ENCODE assay signal across 14 mouse cellular contexts in the genomic region with DNA sequence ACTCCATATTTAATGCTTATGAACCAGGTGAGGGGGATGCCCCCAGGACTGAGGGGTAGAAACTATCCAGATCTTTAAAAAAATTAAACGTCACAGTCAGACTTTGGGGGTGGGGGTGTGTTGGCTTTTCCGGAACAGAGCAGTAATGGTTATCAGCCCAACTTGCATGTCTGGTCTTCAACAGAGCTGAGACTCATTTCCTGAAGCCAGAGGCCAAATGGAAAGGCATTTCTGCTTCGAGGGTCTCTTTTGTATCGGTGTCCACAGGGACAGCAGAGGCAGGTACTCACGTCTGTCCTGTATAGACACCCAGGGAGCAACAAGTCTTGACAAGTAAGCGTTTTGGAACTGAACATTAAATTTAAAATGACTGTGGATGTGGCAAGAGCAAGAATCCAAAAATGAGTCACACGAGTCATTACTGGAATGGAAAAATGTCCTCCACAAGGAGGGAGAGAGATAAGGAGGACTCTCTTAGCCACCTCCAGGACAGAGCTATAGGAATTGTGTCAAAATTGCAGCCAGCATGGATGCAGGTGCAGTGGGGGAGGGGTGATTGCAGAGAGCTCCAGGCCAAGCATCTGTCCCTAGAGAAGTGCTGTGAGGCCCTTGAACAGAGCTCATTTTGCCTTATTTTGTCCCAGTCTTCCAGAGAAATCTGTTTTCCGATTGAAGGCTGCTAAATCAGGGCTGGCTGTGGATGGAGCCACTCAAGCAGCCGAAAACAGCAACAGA. TPM values are rescaled to one million over a fixed set of nuclear protein-coding genes. Genes with fewer than 3 reads are reported as not detected.
DNase-seq lines count a peak whose midpoint lies in the region; ATAC-seq and TF ChIP-seq lines count a peak whose summit lies in the region.
"Had no signal": no experiment of that assay in that cellular context is flagged by ENCODE, and none has a peak within 500 bp of the region (broad histone marks: within the 10 kb centered on the region; RNA-seq: fewer than 3 reads in every experiment).

No protein-coding gene starts in this region.

- H3K4me2 ChIP-seq in midbrain, embryonic 13.5 days (replicated peaks): no peak overlapping the region
- no peak overlapping the region for H3K4me2 ChIP-seq in midbrain, postnatal 0 days (ENCODE audit: low read depth, low read length, poor library complexity, severe bottlenecking)
- H3K4me2 ChIP-seq in limb, embryonic 14.5 days (replicated peaks; ENCODE audit: low read depth, low read length, severe bottlenecking): no peak overlapping the region

- no peaks in the 10 kb centered on the region for H3K9me3 ChIP-seq in heart, embryonic 10.5 days
- no peaks in the 10 kb centered on the region for H3K9me3 ChIP-seq in midbrain, embryonic 13.5 days
- H3K9me3 ChIP-seq in midbrain, postnatal 0 days (ENCODE audit: low read length): no peaks in the 10 kb centered on the region
- no peaks in the 10 kb centered on the region for H3K9me3 ChIP-seq in embryonic facial prominence, embryonic 10.5 days
- H3K9me3 ChIP-seq in limb, embryonic 14.5 days (ENCODE audit: control insufficient read depth, low read length): no peaks in the 10 kb centered on the region

- no peak overlapping the region for H3K4me3 ChIP-seq in heart, embryonic 10.5 days
- H3K4me3 ChIP-seq in midbrain, embryonic 13.5 days (replicated peaks): no peak overlapping the region
- H3K4me3 ChIP-seq in midbrain, postnatal 0 days (ENCODE audit: low read depth, low read length): no peak overlapping the region
- H3K4me3 ChIP-seq in embryonic facial prominence, embryonic 10.5 days: no peak overlapping the region
- no peak overlapping the region for H3K4me3 ChIP-seq in limb, embryonic 14.5 days (replicated peaks; ENCODE audit: low read length)

- no peaks in the 10 kb centered on the region; the same call in 1 of the 2 replicates for H3K27me3 ChIP-seq in heart, embryonic 10.5 days (ENCODE audit: insufficient read depth, poor library complexity, severe bottlenecking)
- H3K27me3 ChIP-seq in midbrain, embryonic 13.5 days: no peaks in the 10 kb centered on the region
- H3K27me3 ChIP-seq in midbrain, postnatal 0 days (ENCODE audit: insufficient read depth, low read length): no peaks in the 10 kb centered on the region
- no peaks in the 10 kb centered on the region for H3K27me3 ChIP-seq in embryonic facial prominence, embryonic 10.5 days (replicated peaks; ENCODE audit: low read depth, poor library complexity, severe bottlenecking)
- no peaks in the 10 kb centered on the region for H3K27me3 ChIP-seq in limb, embryonic 14.5 days (ENCODE audit: control insufficient read depth, insufficient read depth, low read length)

- H3K4me1 ChIP-seq in heart, embryonic 10.5 days: peaks cover 43% of the 10 kb centered on the region
- peaks cover 23% of the 10 kb centered on the region for H3K4me1 ChIP-seq in midbrain, embryonic 13.5 days (replicated peaks)
- H3K4me1 ChIP-seq in midbrain, postnatal 0 days (ENCODE audit: insufficient read depth, low read length): no peaks in the 10 kb centered on the region
- peaks cover 52% of the 10 kb centered on the region for H3K4me1 ChIP-seq in embryonic facial prominence, embryonic 10.5 days
- peaks cover 12% of the 10 kb centered on the region for H3K4me1 ChIP-seq in limb, embryonic 14.5 days (ENCODE audit: control insufficient read depth, insufficient read depth, low read length)

- ATAC-seq in midbrain, embryonic 13.5 days: peak; percentile 49; the same call in 1 of the 2 replicates
- no peak for ATAC-seq in midbrain, postnatal 0 days (ENCODE audit: low FRiP score)
- ATAC-seq in limb, embryonic 14.5 days (ENCODE audit: low FRiP score, low read depth): peak; percentile 70

- H3K36me3 ChIP-seq in heart, embryonic 10.5 days: no peaks in the 10 kb centered on the region
- H3K36me3 ChIP-seq in midbrain, embryonic 13.5 days: no peaks in the 10 kb centered on the region
- no peaks in the 10 kb centered on the region for H3K36me3 ChIP-seq in midbrain, postnatal 0 days (ENCODE audit: insufficient read depth, low read length)
- H3K36me3 ChIP-seq in embryonic facial prominence, embryonic 10.5 days (replicated peaks): no peaks in the 10 kb centered on the region
- H3K36me3 ChIP-seq in limb, embryonic 14.5 days (ENCODE audit: control insufficient read depth, insufficient read depth, low read length): no peaks in the 10 kb centered on the region

- H3K27ac ChIP-seq in heart, embryonic 10.5 days: 0 out of 2 replicates have a peak overlapping the region, but pooled peaks have one; percentile 18
- no peak overlapping the region for H3K27ac ChIP-seq in midbrain, embryonic 13.5 days
- no peak overlapping the region for H3K27ac ChIP-seq in midbrain, postnatal 0 days (ENCODE audit: low read depth, low read length)
- H3K27ac ChIP-seq in embryonic facial prominence, embryonic 10.5 days (replicated peaks): no peak overlapping the region
- no peak overlapping the region for H3K27ac ChIP-seq in limb, embryonic 14.5 days (replicated peaks; ENCODE audit: low read depth, low read length)

- H3K9ac ChIP-seq in midbrain, embryonic 13.5 days (replicated peaks): no peak overlapping the region
- H3K9ac ChIP-seq in midbrain, postnatal 0 days (replicated peaks; ENCODE audit: low read length, poor library complexity, severe bottlenecking): no peak overlapping the region
- no peak overlapping the region for H3K9ac ChIP-seq in limb, embryonic 14.5 days (ENCODE audit: low read depth, low read length, severe bottlenecking)

- no peak for TF ChIP-seq CTCF in midbrain, postnatal 0 days (IDR thresholded peaks at IDR 0.05)

- intact Hi-C loops in heart, postnatal 14 days (cut with DNase I): no loop called here

- WGBS in heart, embryonic 10.5 days: 17% methylated on average over 9 of the region's 9 CpGs
- WGBS in midbrain, embryonic 13.5 days: 54% methylated on average over 9 of the region's 9 CpGs
- WGBS in midbrain, postnatal 0 days: 55% methylated on average over 9 of the region's 9 CpGs
- WGBS in embryonic facial prominence, embryonic 10.5 days: 41% methylated on average over 9 of the region's 9 CpGs
- WGBS in limb, embryonic 14.5 days: 27% methylated on average over 9 of the region's 9 CpGs

- DNase-seq in heart, embryonic 10.5 days (ENCODE audit: low spot score): no peak
- DNase-seq in heart, postnatal 14 days: no peak
- DNase-seq in midbrain, postnatal 0 days (ENCODE audit: low spot score): no peak
- peak; percentile 45 for DNase-seq in embryonic facial prominence, embryonic 10.5 days (ENCODE audit: low spot score)
- DNase-seq in limb, embryonic 14.5 days (ENCODE audit: low spot score): peak; percentile 60
- DNase-seq in spleen, adult 12 weeks (ENCODE audit: low spot score): no peak
- no peak for DNase-seq in ovary, postnatal 36 days (ENCODE audit: low spot score)
- DNase-seq: cerebellum, adult 18-20 months; kidney, postnatal 36 days had no signal

- no peak for TF ChIP-seq POLR2A in limb, embryonic 14.5 days (IDR thresholded peaks at IDR 0.05; ENCODE audit: borderline replicate concordance, extremely low read depth, insufficient read depth, insufficient read length)

RNA-seq across cellular contexts. Expression of a gene that starts 1.2 kb away (rescaled TPM):
- 0.10 TPM in 1 of 2 replicates, not detected in the other for polyA plus RNA-seq in heart, embryonic 10.5 days (2016; fragmentation: Nextera tagmentation; extraction: Ambion mirVana)
- under 1 TPM in 1 of 2 experiments, not detected in 1; 0.39 TPM for total RNA-seq in heart, postnatal 14 days (2021)
- polyA plus RNA-seq in midbrain, embryonic 13.5 days (2015; fragmentation: Nextera tagmentation; extraction: Ambion mirVana): not detected in 2 replicates
- not detected in 2 replicates for total RNA-seq in midbrain, postnatal 0 days (2014; rRNA removed)
- not detected in 2 replicates for polyA plus RNA-seq in midbrain, postnatal 0 days (2015; fragmentation: Nextera tagmentation; extraction: Ambion mirVana)
- polyA plus RNA-seq in embryonic facial prominence, embryonic 10.5 days (2016; fragmentation: Nextera tagmentation; extraction: Ambion mirVana): 0.15 TPM in 1 of 2 replicates, not detected in the other
- polyA plus RNA-seq in limb, embryonic 14.5 days (2012; rRNA removed): 1.1 and 1.6 TPM in 2 replicates
- 0.43 TPM in 1 of 2 replicates, not detected in the other for polyA plus RNA-seq in limb, embryonic 14.5 days (2014; fragmentation: Nextera tagmentation; extraction: Ambion mirVana)
- total RNA-seq: hematopoietic stem cell, adult 5-6 weeks; liver, adult 2 months had no signal
- polyA plus RNA-seq: stomach, embryonic 16.5 days had no signal

RNA-seq across cellular contexts. Expression of a gene that starts 44.9 kb away (rescaled TPM):
- polyA plus RNA-seq in heart, embryonic 10.5 days (2016; fragmentation: Nextera tagmentation; extraction: Ambion mirVana): not detected in 2 replicates
- total RNA-seq in heart, postnatal 14 days (2021): under 1 TPM in 1 of 2 experiments, not detected in 1; 0.07 TPM
- polyA plus RNA-seq in midbrain, embryonic 13.5 days (2015; fragmentation: Nextera tagmentation; extraction: Ambion mirVana): 2.6 and 2.8 TPM in 2 replicates
- 4.6 and 5.6 TPM in 2 replicates for total RNA-seq in midbrain, postnatal 0 days (2014; rRNA removed)
- 3.8 and 4.3 TPM in 2 replicates for polyA plus RNA-seq in midbrain, postnatal 0 days (2015; fragmentation: Nextera tagmentation; extraction: Ambion mirVana)
- polyA plus RNA-seq in embryonic facial prominence, embryonic 10.5 days (2016; fragmentation: Nextera tagmentation; extraction: Ambion mirVana): 0.23 and 0.32 TPM in 2 replicates
- polyA plus RNA-seq in limb, embryonic 14.5 days (2012; rRNA removed): 4.5 and 6.4 TPM in 2 replicates
- polyA plus RNA-seq in limb, embryonic 14.5 days (2014; fragmentation: Nextera tagmentation; extraction: Ambion mirVana): 4.0 and 4.8 TPM in 2 replicates
- total RNA-seq: hematopoietic stem cell, adult 5-6 weeks; liver, adult 2 months; megakaryocyte-erythroid progenitor cell, adult 5-6 weeks had no signal
- polyA plus RNA-seq: liver, adult 2 months had no signal

Comparison
In these comparisons a context has a peak if more than half of its experiments do, and no peak if none do; other contexts are left out.
1. DNase-seq: peak in embryonic facial prominence, embryonic 10.5 days (single experiment) and limb, embryonic 14.5 days (single experiment); none in heart, embryonic 10.5 days (single experiment), heart, postnatal 14 days (0 of 2), midbrain, postnatal 0 days (single experiment), spleen, adult 12 weeks (single experiment) and ovary, postnatal 36 days (single experiment).